Mouse (Mus musculus) frontal cortex, postnatal 14 days (tissue): Measurements from ENCODE around the gene Gm10681.
A peak's percentile ranks its signal among the peaks of the same experiment; 100 is the strongest.
"Not testable (repeated sequence)": the region's sequence is repeated elsewhere in the genome, so short reads cannot be mapped to it uniquely, and the experiment has no call there.

Experiments
- DNase-seq, 2 experiments: peaks; one replicate each; pipeline ENCODE4 v3.0.0; 2022; ENCODE audit warnings: low spot score in 2 of 2

The Gm10681 gene

GRCm38 (mm10) chr3:98588707-98589106 lies at the start of gene Gm10681:
Gm10681 (minus strand) TSS chr3:98588807.
- DNase-seq, result no peak

- no peak for DNase-seq
Observed at GRCm38 (mm10) chr3:98635145-98635544, 46.5 kb upstream of the Gm10681 start.

DNA sequence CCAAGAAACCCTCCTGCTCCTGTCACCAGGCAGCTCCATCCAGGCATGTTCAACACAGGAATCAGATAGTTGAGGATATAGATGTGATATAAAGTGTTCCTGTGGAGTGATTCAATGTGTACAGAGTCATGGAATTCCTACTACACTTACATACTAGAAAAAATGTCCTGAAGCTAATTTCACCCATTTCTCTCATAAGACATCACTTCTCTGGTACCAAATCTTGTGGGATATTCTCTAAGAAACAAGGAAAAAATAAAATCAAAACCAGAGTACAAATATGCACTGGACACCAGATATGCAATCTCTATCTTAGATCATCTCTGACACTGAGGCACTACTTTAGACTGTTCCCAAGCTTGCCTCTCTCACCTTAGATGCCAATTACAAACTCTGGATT lies 41.5 kb upstream of the Gm10681 start, which contains the start of gene Hsd3b5:
Hsd3b5 (minus strand) TSS at position 101 of the 400 bp plus-strand sequence.
- no peak for DNase-seq

- DNase-seq, result no peak
Observed at GRCm38 (mm10) chr3:98629633-98630032, 41.0 kb upstream of the Gm10681 start.

GRCm38 (mm10) chr3:98616786-98617185 lies 28.2 kb upstream of the Gm10681 start:
- not testable (repeated sequence) for DNase-seq

DNA sequence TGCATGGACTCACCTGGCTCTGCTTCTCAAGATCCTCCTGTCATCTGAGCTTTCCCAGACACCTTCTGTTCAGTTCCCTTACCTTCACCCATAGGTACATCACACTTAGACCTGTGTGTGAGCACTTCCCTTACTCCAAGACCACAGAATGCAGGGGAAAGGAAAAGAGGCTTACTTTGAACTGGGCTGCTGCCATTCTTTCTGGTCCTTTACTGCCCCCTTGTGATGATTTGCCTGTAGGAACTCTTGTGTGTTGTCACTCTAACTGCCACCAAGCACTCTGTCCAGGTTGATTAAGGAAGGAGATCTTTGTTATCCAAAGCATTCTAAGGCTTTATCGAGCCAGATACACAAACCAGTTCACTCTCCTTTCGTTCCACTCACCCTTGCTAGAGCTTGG lies 27.6 kb upstream of the Gm10681 start:
- DNase-seq, result not testable (repeated sequence)

- not testable (repeated sequence) for DNase-seq
Observed at GRCm38 (mm10) chr3:98614406-98614927, 25.9 kb upstream of the Gm10681 start.

DNA sequence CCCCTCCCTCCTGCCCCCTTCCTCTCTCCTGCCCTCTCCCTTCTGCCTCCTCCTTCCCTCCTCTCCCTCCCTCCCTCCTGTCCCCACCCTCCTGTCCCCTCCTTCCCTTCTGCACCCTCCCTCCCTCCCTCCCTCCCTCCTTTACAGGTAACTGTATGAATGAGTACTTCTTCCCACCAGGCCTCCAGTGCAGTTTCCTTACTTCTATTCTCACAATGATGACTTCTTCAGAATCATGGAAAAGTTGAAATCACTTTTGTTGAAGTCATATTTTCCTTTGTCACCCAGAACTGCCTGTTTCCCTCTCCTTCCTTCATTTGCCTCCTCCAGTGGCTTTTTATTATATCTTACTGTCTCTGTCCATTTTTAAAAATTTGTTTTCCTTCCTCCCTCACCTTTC lies 25.4 kb upstream of the Gm10681 start:
- no peak for DNase-seq

DNA sequence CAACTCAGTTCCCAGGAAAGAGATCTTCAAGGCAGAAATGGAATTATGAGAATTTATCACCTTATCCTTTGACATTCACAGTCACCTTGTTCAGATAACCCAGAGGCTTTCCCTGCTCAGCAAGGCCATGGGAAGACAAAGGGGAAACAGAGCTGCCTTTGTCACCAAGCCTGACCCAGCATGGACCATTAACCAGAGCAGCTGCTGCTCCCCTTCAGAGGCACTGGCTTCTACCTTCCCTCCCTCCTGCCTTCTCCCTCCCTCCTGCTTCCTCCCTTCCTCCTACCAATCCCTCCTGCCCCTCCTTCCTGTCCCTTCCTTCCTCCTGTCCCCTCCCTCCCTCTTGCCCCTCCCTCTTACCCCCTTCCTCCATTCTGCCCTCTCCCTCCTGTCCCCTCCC lies 24.9 kb upstream of the Gm10681 start:
- not testable (repeated sequence) for DNase-seq

- DNase-seq, result no peak
Observed at GRCm38 (mm10) chr3:98587721-98588120, 886 bp downstream of the Gm10681 start.

GRCm38 (mm10) chr3:98582622-98583021 lies 6.0 kb downstream of the Gm10681 start:
- DNase-seq, result not testable (repeated sequence)

DNA sequence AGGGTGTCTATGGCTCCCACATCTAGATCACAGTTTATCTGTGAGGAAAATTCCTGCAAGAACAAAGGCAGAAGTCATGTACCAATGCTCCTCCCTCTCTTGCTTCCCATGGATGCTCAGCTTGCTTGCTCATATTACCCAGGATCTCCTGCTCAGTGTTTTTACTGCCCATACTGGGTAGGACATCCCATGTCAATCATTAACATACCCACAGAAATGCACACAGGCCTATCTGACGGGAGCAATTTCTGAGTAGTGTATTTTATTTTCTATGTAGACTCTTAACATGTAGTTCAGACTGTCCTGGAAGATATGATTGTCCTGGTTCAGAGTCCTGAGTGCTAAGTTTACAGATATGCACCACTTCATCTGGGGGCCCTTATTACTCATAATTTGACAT lies 6.4 kb downstream of the Gm10681 start:
- DNase-seq, result not testable (repeated sequence)

DNA sequence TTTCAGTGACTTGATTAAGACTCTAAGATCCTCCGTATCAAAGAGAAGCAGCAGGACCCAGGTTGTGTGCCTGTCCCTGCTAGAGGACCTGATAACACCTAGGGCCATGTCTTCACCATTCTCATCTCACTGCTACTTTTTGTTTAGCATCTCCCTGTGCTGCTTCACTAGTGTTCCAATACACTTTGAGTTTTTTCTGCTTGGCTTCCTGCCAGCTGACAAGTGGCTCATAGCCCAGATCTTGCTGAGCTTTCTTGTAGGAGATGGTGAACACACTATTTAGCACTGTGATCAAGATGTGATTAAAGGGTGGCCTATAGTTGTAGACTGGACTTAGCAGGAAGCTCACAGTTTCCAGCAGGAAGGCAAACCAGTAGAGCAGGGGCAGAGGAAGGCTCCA lies 7.6 kb downstream of the Gm10681 start:
- DNase-seq, result peak; percentile 46 to 68

DNA sequence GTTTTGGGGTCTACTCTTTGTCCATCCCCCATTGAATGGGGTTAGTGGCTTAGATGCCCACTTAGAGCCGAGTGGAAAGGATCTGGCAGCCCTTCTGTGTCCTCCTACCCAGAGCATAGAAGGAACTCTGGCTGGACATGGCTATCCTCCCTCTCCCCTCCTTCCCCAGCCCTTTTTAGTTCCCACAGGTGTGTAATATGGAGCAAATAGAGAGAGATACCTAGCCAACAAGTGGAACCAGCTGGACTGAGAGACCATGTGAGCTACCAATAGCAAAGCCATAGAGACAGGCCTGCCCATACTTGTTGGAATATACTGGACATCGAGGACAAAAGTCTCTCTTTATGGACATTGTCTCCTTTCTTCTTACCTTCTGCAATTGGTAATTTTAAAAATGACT lies 20.9 kb downstream of the Gm10681 start:
- DNase-seq, result not testable (repeated sequence)

DNA sequence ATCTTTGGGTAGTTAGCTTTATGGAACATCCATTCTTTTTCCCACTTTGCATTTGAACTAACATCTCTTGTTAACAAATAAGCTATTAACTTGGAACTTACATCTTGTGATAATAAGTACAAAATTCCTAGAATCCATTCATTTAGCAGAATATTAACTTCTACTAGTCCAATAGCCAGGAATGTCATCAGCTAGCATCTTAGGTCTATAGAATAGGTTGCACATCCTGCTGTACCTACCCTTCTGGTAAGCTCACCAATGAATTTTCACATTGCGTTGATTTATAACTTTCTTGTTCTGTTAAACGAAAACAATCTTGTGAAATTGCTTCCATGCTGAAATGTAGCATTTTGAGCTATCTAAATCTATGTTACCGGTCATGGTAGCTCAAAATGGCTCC lies 23.7 kb downstream of the Gm10681 start:
- not testable (repeated sequence) for DNase-seq

DNA sequence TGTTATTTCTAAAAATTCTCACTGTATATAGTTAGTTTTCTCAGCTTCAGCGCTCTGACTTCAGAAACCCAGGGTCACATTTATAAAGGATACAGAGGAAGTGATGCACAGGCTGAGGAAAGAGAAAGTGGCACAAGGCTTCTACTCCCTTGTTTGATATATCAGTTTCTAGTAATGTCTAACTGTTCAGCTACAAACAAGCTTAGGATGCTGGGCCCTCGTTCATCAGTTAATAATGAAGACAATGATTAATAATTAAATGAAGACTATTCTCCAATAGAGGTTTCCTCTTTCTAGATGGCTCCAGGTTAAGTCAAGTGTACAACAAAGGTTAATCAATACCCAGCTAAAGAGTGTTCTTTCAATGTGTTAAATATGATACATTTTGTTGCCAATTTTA lies 24.8 kb downstream of the Gm10681 start:
- DNase-seq, result not testable (repeated sequence)

- not testable (repeated sequence) for DNase-seq
Observed at GRCm38 (mm10) chr3:98560711-98561110, 27.9 kb downstream of the Gm10681 start.

GRCm38 (mm10) chr3:98550832-98551231 lies 37.8 kb downstream of the Gm10681 start:
- DNase-seq, result not testable (repeated sequence)

DNA sequence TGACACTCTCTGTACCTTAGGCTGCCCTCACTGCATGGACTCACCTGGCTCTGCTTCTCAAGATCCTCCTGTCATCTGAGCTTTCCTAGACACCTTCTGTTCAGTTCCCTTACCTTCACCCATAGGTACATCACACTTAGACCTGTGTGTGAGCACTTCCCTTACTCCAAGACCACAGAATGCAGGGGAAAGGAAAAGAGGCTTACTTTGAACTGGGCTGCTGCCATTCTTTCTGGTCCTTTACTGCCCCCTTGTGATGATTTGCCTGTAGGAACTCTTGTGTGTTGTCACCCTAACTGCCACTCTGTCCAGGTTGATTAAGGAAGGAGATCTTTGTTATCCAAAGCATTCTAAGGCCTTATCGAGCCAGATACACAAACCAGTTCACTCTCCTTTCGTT lies 38.4 kb downstream of the Gm10681 start:
- DNase-seq, result not testable (repeated sequence)

- DNase-seq, result not testable (repeated sequence)
Observed at GRCm38 (mm10) chr3:98548495-98548894, 40.1 kb downstream of the Gm10681 start.

DNA sequence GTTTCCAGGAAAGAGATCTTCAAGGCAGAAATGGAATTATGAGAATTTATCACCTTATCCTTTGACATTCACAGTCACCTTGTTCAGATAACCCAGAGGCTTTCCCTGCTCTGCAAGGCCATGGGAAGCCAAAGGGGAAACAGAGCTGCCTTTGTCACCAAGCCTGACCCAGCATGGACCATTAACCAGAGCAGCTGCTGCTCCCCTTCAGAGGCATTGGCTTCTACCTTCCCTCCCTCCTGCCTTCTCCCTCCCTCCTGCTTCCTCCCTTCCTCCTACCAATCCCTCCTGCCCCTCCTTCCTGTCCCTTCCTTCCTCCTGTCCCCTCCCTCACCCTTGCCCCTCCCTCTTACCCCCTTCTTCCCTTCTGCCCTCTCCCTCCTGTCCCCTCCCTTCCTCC lies 41.0 kb downstream of the Gm10681 start:
- DNase-seq, result not testable (repeated sequence)

- DNase-seq, result not testable (repeated sequence)
Observed at GRCm38 (mm10) chr3:98524978-98525377, 63.6 kb downstream of the Gm10681 start.

- DNase-seq, result not testable (repeated sequence)
Observed at GRCm38 (mm10) chr3:98524552-98524951, 64.1 kb downstream of the Gm10681 start.

- not testable (repeated sequence) for DNase-seq
Observed at GRCm38 (mm10) chr3:98522779-98523178, 65.8 kb downstream of the Gm10681 start.
